Mouse (Mus musculus): ENCODE results near the gene Ggt1. TPM values are rescaled to one million over a fixed set of nuclear protein-coding genes. Genes with fewer than 3 reads are reported as not detected.
A peak's percentile ranks its signal among the peaks of the same experiment; 100 is the strongest.
"Not testable (repeated sequence)": the region's sequence is repeated elsewhere in the genome, so short reads cannot be mapped to it uniquely, and the experiment has no call there.

Ggt1 gene
- polyA plus RNA-seq, 1 experiment from 2014 or later, result 0.88 TPM

GRCm38 (mm10) chr10:75520581-75520980 is 40.8 kb upstream of the Ggt1 start:
- 90% methylated on average over 5 of the region's 5 CpGs for WGBS
- Histone ChIP-seq H3K4me1 (replicated peaks) (peaks cover 27% of the 10 kb centered on the region), H3K4me3 (replicated peaks) (no peak overlapping the region), H3K36me3 (peaks cover 62% of the 10 kb centered on the region), H3K27me3 (no peaks in the 10 kb centered on the region), H3K4me2 (no peak overlapping the region), H3K27ac (no peak overlapping the region), H3K9ac (replicated peaks) (no peak overlapping the region), H3K9me3 (no peaks in the 10 kb centered on the region)
- no peak for ATAC-seq (ENCODE audit: insufficient number of reproducible peaks, insufficient read depth, low FRiP score, low TSS enrichment, low read depth)

GRCm38 (mm10) chr10:75521643-75522042 is 39.8 kb upstream of the Ggt1 start:
- Histone ChIP-seq H3K36me3 (peaks cover 71% of the 10 kb centered on the region), H3K4me3 (replicated peaks) (no peak overlapping the region), H3K4me1 (replicated peaks) (peaks cover 17% of the 10 kb centered on the region), H3K9ac (replicated peaks) (no peak overlapping the region), H3K27ac (no peak overlapping the region), H3K9me3 (no peaks in the 10 kb centered on the region), H3K4me2 (no peak overlapping the region), H3K27me3 (no peaks in the 10 kb centered on the region)
- no peak for ATAC-seq (ENCODE audit: insufficient number of reproducible peaks, insufficient read depth, low FRiP score, low TSS enrichment, low read depth)
- WGBS, result 80% methylated on average over 4 of the region's 4 CpGs

GRCm38 (mm10) chr10:75525450-75525849 is 36.0 kb upstream of the Ggt1 start:
- not testable (repeated sequence) for H3K4me3 ChIP-seq (replicated peaks); H3K4me1 ChIP-seq (replicated peaks); H3K27ac ChIP-seq; H3K9ac ChIP-seq (replicated peaks); H3K4me2 ChIP-seq; ATAC-seq (ENCODE audit: insufficient number of reproducible peaks, insufficient read depth, low FRiP score, low TSS enrichment, low read depth); H3K27me3 ChIP-seq; H3K9me3 ChIP-seq
- WGBS, result 93% methylated on average over 9 of the region's 9 CpGs
- peaks cover 87% of the 10 kb centered on the region for H3K36me3 ChIP-seq

GRCm38 (mm10) chr10:75530322-75530721 is 31.1 kb upstream of the Ggt1 start:
- WGBS, result 75% methylated on average over 2 of the region's 2 CpGs
- no peak for ATAC-seq (ENCODE audit: insufficient number of reproducible peaks, insufficient read depth, low FRiP score, low TSS enrichment, low read depth)

GRCm38 (mm10) chr10:75531532-75532090 is 29.8 kb upstream of the Ggt1 start:
- H3K9ac ChIP-seq (replicated peaks), result no peak overlapping the region
- H3K27ac ChIP-seq, result no peak overlapping the region
- no peak overlapping the region for H3K4me3 ChIP-seq (replicated peaks)
- WGBS, result 90% methylated on average over 9 of the region's 9 CpGs
- no peaks in the 10 kb centered on the region for H3K27me3 ChIP-seq
- no peaks in the 10 kb centered on the region for H3K4me1 ChIP-seq (replicated peaks)
- no peak for ATAC-seq (ENCODE audit: insufficient number of reproducible peaks, insufficient read depth, low FRiP score, low TSS enrichment, low read depth)
- peaks cover 90% of the 10 kb centered on the region for H3K36me3 ChIP-seq
- no peak overlapping the region for H3K4me2 ChIP-seq
- no peaks in the 10 kb centered on the region for H3K9me3 ChIP-seq

More at GRCm38 (mm10) chr10:75530322-75530721, 31.1 kb upstream of the Ggt1 start:
- Histone ChIP-seq H3K4me1 (replicated peaks) (no peaks in the 10 kb centered on the region), H3K4me2 (no peak overlapping the region), H3K4me3 (replicated peaks) (no peak overlapping the region), H3K9ac (replicated peaks) (no peak overlapping the region), H3K36me3 (peaks cover 88% of the 10 kb centered on the region), H3K9me3 (no peaks in the 10 kb centered on the region), H3K27me3 (no peaks in the 10 kb centered on the region), H3K27ac (no peak overlapping the region)

GRCm38 (mm10) chr10:75534216-75534615 is 27.2 kb upstream of the Ggt1 start:
- Histone ChIP-seq H3K4me3 (replicated peaks) (no peak overlapping the region), H3K4me1 (replicated peaks) (no peaks in the 10 kb centered on the region), H3K27ac (no peak overlapping the region), H3K27me3 (no peaks in the 10 kb centered on the region), H3K4me2 (no peak overlapping the region), H3K36me3 (peaks cover 73% of the 10 kb centered on the region), H3K9me3 (no peaks in the 10 kb centered on the region), H3K9ac (replicated peaks) (no peak overlapping the region)
- WGBS, result 92% methylated on average over 8 of the region's 8 CpGs
- no peak for ATAC-seq (ENCODE audit: insufficient number of reproducible peaks, insufficient read depth, low FRiP score, low TSS enrichment, low read depth)

- ATAC-seq (ENCODE audit: insufficient number of reproducible peaks, insufficient read depth, low FRiP score, low TSS enrichment, low read depth), result no peak
- H3K27ac ChIP-seq, result no peak overlapping the region
- 89% methylated on average over 8 of the region's 8 CpGs for WGBS
- no peaks in the 10 kb centered on the region for H3K4me1 ChIP-seq (replicated peaks)
- H3K27me3 ChIP-seq, result no peaks in the 10 kb centered on the region
- H3K4me3 ChIP-seq (replicated peaks), result no peak overlapping the region
- H3K4me2 ChIP-seq, result no peak overlapping the region
- no peaks in the 10 kb centered on the region for H3K9me3 ChIP-seq
- H3K36me3 ChIP-seq, result peaks cover 68% of the 10 kb centered on the region
- H3K9ac ChIP-seq (replicated peaks), result no peak overlapping the region
Observed at GRCm38 (mm10) chr10:75534934-75535333, 26.5 kb upstream of the Ggt1 start.

GRCm38 (mm10) chr10:75535423-75535822 is 26.0 kb upstream of the Ggt1 start:
- no peak overlapping the region for H3K4me3 ChIP-seq (replicated peaks)
- no peaks in the 10 kb centered on the region for H3K4me1 ChIP-seq (replicated peaks)
- no peak overlapping the region for H3K9ac ChIP-seq (replicated peaks)
- no peak overlapping the region for H3K4me2 ChIP-seq
- H3K36me3 ChIP-seq, result peaks cover 63% of the 10 kb centered on the region
- H3K9me3 ChIP-seq, result no peaks in the 10 kb centered on the region
- no peaks in the 10 kb centered on the region for H3K27me3 ChIP-seq
- WGBS, result 94% methylated on average over 2 of the region's 2 CpGs
- ATAC-seq (ENCODE audit: insufficient number of reproducible peaks, insufficient read depth, low FRiP score, low TSS enrichment, low read depth), result no peak
- H3K27ac ChIP-seq, result no peak overlapping the region

- Histone ChIP-seq H3K36me3 (peaks cover 56% of the 10 kb centered on the region), H3K4me1 (replicated peaks) (no peaks in the 10 kb centered on the region), H3K27ac (no peak overlapping the region), H3K4me2 (no peak overlapping the region), H3K9ac (replicated peaks) (no peak overlapping the region), H3K4me3 (replicated peaks) (no peak overlapping the region), H3K9me3 (no peaks in the 10 kb centered on the region), H3K27me3 (no peaks in the 10 kb centered on the region)
- no peak for ATAC-seq (ENCODE audit: insufficient number of reproducible peaks, insufficient read depth, low FRiP score, low TSS enrichment, low read depth)
- WGBS, result 88% methylated on average over 5 of the region's 5 CpGs
Observed at GRCm38 (mm10) chr10:75536123-75536522, 25.3 kb upstream of the Ggt1 start.

GRCm38 (mm10) chr10:75547901-75548300 is 13.5 kb upstream of the Ggt1 start:
- WGBS, result 37% methylated on average over 7 of the region's 7 CpGs
- Histone ChIP-seq H3K27me3 (no peaks in the 10 kb centered on the region), H3K9ac (replicated peaks) (no peak overlapping the region), H3K4me3 (replicated peaks) (no peak overlapping the region), H3K36me3 (no peaks in the 10 kb centered on the region), H3K4me1 (replicated peaks) (peaks cover 28% of the 10 kb centered on the region), H3K4me2 (peak overlapping the region; percentile 40), H3K27ac (peak overlapping the region; percentile 32; the same call in 1 of the 2 replicates), H3K9me3 (peaks cover 11% of the 10 kb centered on the region; the same call in 1 of the 2 replicates)
- ATAC-seq (ENCODE audit: insufficient number of reproducible peaks, insufficient read depth, low FRiP score, low TSS enrichment, low read depth), result 0 out of 2 replicates have a peak, but pooled peaks have one; percentile 13

GRCm38 (mm10) chr10:75548486-75548885 is 12.9 kb upstream of the Ggt1 start:
- ATAC-seq (ENCODE audit: insufficient number of reproducible peaks, insufficient read depth, low FRiP score, low TSS enrichment, low read depth), result peak; percentile 64; the same call in 1 of the 2 replicates
- WGBS, result 42% methylated on average over 14 of the region's 14 CpGs

GRCm38 (mm10) chr10:75549886-75550285 is 11.5 kb upstream of the Ggt1 start:
- ATAC-seq (ENCODE audit: insufficient number of reproducible peaks, insufficient read depth, low FRiP score, low TSS enrichment, low read depth), result no peak
- no peaks in the 10 kb centered on the region for H3K36me3 ChIP-seq
- WGBS, result 71% methylated on average over 7 of the region's 7 CpGs

More at GRCm38 (mm10) chr10:75548486-75548885, 12.9 kb upstream of the Ggt1 start:
- Histone ChIP-seq H3K9me3 (peaks cover 11% of the 10 kb centered on the region; the same call in 1 of the 2 replicates), H3K27me3 (no peaks in the 10 kb centered on the region), H3K27ac (peak overlapping the region; percentile 72), H3K4me3 (replicated peaks) (peak overlapping the region; percentile 7; the same call in 1 of the 2 replicates), H3K4me2 (peak overlapping the region; percentile 40), H3K36me3 (no peaks in the 10 kb centered on the region), H3K4me1 (replicated peaks) (peaks cover 28% of the 10 kb centered on the region), H3K9ac (replicated peaks) (no peak overlapping the region)

More at GRCm38 (mm10) chr10:75549886-75550285, 11.5 kb upstream of the Ggt1 start:
- H3K4me1 ChIP-seq (replicated peaks), result peaks cover 28% of the 10 kb centered on the region
- H3K4me2 ChIP-seq, result no peak overlapping the region
- no peaks in the 10 kb centered on the region for H3K27me3 ChIP-seq
- H3K27ac ChIP-seq, result no peak overlapping the region
- H3K9ac ChIP-seq (replicated peaks), result no peak overlapping the region
- H3K9me3 ChIP-seq, result peaks cover 8% of the 10 kb centered on the region; the same call in 1 of the 2 replicates
- no peak overlapping the region for H3K4me3 ChIP-seq (replicated peaks)
